Mouse (Mus musculus): ENCODE results near the gene Gpr39. TPM values are rescaled to one million over a fixed set of nuclear protein-coding genes. Genes with fewer than 3 reads are reported as not detected.

Gpr39 gene
- not detected for total RNA-seq (2023)

DNA sequence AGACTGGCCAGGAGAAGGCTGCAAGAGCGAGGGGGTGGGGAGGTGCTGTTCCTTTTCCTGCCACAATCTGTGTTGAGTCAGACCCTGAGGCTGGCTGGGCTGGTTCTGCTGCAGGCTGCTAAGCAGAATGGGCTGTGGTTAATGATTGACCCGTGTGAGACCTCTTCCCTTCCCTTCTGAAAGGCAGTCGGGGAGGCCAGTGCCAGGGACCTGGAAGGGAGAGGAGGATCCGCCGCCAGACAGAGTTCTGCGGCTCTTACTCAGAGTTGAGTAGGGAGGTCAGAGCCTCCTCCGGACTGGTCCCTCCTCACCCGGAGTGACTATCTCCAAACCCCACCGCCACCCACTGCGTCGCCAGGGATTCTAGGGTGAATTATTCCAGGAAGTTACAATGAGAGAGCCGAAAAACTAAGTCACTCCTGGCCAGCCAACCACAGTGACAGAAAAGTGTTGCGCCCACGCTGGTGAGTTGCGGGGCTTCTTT, at the start of gene Gpr39:
Gpr39 (plus strand) TSS at position 206 of the 484 bp plus-strand sequence.

DNA sequence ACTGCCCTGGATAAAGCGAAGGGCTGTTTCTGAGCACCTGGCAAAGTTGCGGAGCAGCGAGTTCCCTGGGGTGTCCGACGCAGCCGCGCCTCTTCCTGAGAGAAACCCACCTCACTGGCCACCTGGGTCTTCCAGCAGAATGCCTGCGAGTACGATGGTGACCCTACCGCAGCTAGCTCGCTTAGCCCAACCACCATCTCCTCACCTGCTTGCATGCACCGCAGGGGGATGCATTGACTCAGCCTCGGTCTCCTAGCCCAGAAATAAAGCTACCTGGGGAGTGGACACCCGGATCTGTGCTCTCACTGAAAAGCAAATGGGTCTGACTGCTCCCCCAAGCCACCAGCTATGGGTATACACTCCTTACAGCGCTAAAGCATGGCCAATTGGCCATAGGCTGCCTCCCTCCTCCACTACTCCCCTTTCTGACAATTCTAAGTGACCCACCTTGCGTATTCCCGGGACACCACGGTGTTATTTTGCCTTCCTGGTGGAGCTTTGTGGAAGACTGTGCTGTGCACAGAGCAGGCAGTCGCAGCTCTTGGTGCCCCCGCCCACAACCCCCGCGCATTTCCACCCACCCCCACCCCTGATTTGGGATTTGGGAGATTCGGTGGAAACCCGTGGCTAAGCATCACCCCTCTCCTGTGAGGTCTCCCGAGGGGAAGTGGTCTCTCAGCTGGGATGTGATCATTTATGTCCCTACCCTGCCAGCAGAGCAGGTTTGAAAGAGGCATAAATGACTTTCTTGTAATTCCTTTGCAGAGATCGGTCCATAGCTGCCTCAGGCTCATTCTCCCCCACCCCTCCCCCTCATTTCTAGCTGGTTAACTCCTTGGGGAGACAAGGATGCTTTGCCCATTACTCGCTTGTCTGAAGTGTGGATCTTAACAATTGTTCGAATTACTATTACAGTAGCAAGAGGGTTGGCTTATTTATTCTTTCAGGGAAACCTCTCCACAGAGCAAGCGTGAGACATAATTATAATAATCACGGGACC, 236.1 kb downstream of the Gpr39 start, which contains the start of gene Lypd1:
Lypd1 (minus strand) TSS at position 501 of the 1,000 bp plus-strand sequence.

Other genes with a start within 250 kb of the Gpr39 start
- gene Actr3, start 241.3 kb upstream of the Gpr39 start, total RNA-seq (2023) = 505 TPM
- gene Slc35f5, start 116.4 kb upstream of the Gpr39 start, total RNA-seq (2023) = 1.3 TPM
- not detected for gene Lypd1, start 236.1 kb downstream of the Gpr39 start, total RNA-seq (2023)